Mouse (Mus musculus) megakaryocyte progenitor cell, adult 5-6 weeks (primary cell): Measurements from ENCODE around the gene Gpha2. TPM values are rescaled to one million over a fixed set of nuclear protein-coding genes. Genes with fewer than 3 reads are reported as not detected.

Experiments used
- ATAC-seq: replicated peaks from 2 replicates; pipeline ENCODE4 v1.8.0; 2016; ENCODE audit warnings: mild to moderate bottlenecking, moderate TSS enrichment, inconsistent platforms; ENCODE audit not compliant: poor library complexity
- total RNA-seq, 2 experiments: library from RNA; stranded (forward) in 1 of 2; stranded (reverse) in 1 of 2; fragments of 157-497, 149-512 nt in 1 of 2; fragments of 200-1000 nt in 1 of 2; gene quantifications; 2 replicates each; pipeline versions ENCODE4 v1.2.3 to v1.2.4; 2015 to 2017

Gpha2 gene
- total RNA-seq, 2 experiments from 2014 or later, result not detected

DNA sequence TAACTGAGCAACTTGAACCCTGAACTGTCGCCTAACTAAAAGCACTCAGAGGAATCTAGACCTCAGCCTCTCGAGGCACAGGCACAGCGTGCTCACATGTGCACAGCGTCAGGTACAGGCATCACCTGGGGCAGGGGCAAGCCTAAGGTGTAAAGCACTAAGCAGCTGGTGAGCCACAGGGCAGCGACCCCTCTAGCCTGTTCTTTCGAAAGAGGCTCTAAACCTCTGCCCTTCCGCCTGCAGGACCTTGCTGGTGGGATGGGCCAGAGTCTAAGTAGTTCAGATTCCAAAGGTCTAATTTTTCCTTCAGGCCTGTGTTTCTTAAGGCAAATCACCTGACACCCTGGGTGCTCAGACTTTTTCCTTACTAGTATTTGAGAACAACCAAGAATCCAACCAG, 45.9 kb downstream of the Gpha2 start:
- ATAC-seq, result no peak

GRCm38 (mm10) chr19:6272738-6273137, 46.6 kb downstream of the Gpha2 start:
- no peak for ATAC-seq

- no peak for ATAC-seq
Observed at GRCm38 (mm10) chr19:6273592-6273991, 47.4 kb downstream of the Gpha2 start.

- no peak for ATAC-seq
Observed at GRCm38 (mm10) chr19:6273998-6274608, 47.9 kb downstream of the Gpha2 start.

GRCm38 (mm10) chr19:6275740-6276389, 49.7 kb downstream of the Gpha2 start:
- ATAC-seq, result peak; percentile 43

DNA sequence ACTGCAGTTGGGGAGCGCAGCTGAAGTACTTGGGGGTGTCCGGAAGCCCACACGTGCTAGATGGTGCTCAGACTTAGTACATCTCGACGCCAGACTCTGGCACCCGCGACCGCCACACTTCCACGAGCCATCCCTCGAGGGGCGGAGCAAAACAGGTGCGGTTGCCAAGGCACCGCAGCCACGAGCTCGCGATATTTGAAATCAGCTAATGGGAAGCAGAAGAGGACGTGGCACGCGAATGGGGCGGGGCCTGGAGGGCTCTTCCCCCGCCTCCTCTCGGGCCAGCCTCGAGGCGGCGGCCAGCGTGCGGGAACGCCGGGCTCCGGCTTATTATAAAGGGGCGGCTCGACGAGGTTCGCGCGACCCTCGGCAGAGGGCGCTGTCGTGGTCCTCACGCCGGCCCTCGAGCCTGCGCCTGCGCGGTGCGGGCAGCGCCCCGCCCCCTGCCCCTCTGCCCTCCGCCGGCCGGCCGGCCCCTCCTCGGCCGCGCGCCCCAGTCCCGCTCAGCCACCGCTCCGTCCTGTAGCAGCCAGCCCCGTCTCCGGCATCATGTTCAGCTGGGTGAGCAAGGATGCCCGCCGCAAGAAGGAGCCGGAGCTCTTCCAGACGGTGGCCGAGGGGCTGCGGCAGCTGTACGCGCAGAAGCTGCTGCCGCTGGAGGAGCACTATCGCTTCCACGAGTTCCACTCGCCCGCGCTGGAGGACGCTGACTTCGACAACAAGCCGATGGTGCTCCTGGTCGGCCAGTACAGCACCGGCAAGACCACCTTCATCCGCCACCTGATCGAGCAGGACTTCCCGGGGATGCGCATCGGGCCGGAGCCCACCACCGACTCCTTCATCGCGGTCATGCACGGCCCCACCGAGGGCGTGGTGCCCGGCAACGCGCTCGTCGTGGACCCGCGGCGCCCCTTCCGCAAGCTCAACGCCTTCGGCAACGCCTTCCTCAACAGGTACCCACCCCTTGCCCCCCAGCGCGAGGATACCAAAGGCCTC, 50.5 kb downstream of the Gpha2 start, which contains the start of gene Ehd1:
Gene Ehd1, plus strand, starts transcription at position 300 of the 996 bp plus-strand sequence.
- ATAC-seq, result peak; percentile 87

Other genes starting within 250 kb of the Gpha2 start
- gene Slc22a20, start 240.2 kb upstream of the Gpha2 start, total RNA-seq (2015), result not detected in 2 replicates
- 0.44 TPM in 1 of 2 replicates, not detected in the other for gene Slc22a20, start 240.2 kb upstream of the Gpha2 start, total RNA-seq (2017)
- gene Capn1, start 210.5 kb upstream of the Gpha2 start, total RNA-seq (2015), result 18.6 and 20.0 TPM in 2 replicates
- 36.8 and 38.4 TPM in 2 replicates for gene Capn1, start 210.5 kb upstream of the Gpha2 start, total RNA-seq (2017)
- 23.1 and 25.2 TPM in 2 replicates for gene Syvn1, start 179.8 kb upstream of the Gpha2 start, total RNA-seq (2015)
- gene Syvn1, start 179.8 kb upstream of the Gpha2 start, total RNA-seq (2017), result 10.1 and 11.2 TPM in 2 replicates
- 44.4 and 53.5 TPM in 2 replicates for gene Mrpl49, start 168.6 kb upstream of the Gpha2 start, total RNA-seq (2015)
- 31.9 and 38.4 TPM in 2 replicates for gene Mrpl49, start 168.6 kb upstream of the Gpha2 start, total RNA-seq (2017)
- 1,814 and 1,841 TPM in 2 replicates for gene Fau, start 168.5 kb upstream of the Gpha2 start, total RNA-seq (2015)
- gene Fau, start 168.5 kb upstream of the Gpha2 start, total RNA-seq (2017), result 1,690 and 2,042 TPM in 2 replicates
- 12.7 and 14.2 TPM in 2 replicates for gene Znhit2, start 165.2 kb upstream of the Gpha2 start, total RNA-seq (2015)
- 12.5 and 14.5 TPM in 2 replicates for gene Znhit2, start 165.2 kb upstream of the Gpha2 start, total RNA-seq (2017)
- 8.4 and 10.6 TPM in 2 replicates for gene Tm7sf2, start 158.0 kb upstream of the Gpha2 start, total RNA-seq (2015)
- 1.6 and 1.8 TPM in 2 replicates for gene Tm7sf2, start 158.0 kb upstream of the Gpha2 start, total RNA-seq (2017)
- gene Vps51, start 149.1 kb upstream of the Gpha2 start, total RNA-seq (2015), result 30.4 and 33.2 TPM in 2 replicates
- gene Vps51, start 149.1 kb upstream of the Gpha2 start, total RNA-seq (2017), result 42.8 and 54.7 TPM in 2 replicates
- gene Tmem262, start 146.3 kb upstream of the Gpha2 start, total RNA-seq (2015), result not detected in 2 replicates
- gene Tmem262, start 146.3 kb upstream of the Gpha2 start, total RNA-seq (2017), result not detected in 2 replicates
- gene Gm28374, start 144.1 kb upstream of the Gpha2 start, total RNA-seq (2015), result not detected in 2 replicates
- not detected in 2 replicates for gene Gm28374, start 144.1 kb upstream of the Gpha2 start, total RNA-seq (2017)
- 12.0 and 14.9 TPM in 2 replicates for gene Zfpl1, start 141.4 kb upstream of the Gpha2 start, total RNA-seq (2015)
- 23.7 and 32.8 TPM in 2 replicates for gene Zfpl1, start 141.4 kb upstream of the Gpha2 start, total RNA-seq (2017)
- 44.8 and 55.4 TPM in 2 replicates for gene Cdca5, start 141.4 kb upstream of the Gpha2 start, total RNA-seq (2015)
- 35.5 and 42.8 TPM in 2 replicates for gene Cdca5, start 141.4 kb upstream of the Gpha2 start, total RNA-seq (2017)
- gene AC131692.1, start 132.0 kb upstream of the Gpha2 start, total RNA-seq (2015), result 0.30 and 0.73 TPM in 2 replicates
- 4.6 TPM in 1 of 2 replicates, not detected in the other for gene AC131692.1, start 132.0 kb upstream of the Gpha2 start, total RNA-seq (2017)
- gene Naaladl1, start 120.6 kb upstream of the Gpha2 start, total RNA-seq (2015), result 0.07 and 0.17 TPM in 2 replicates
- gene Naaladl1, start 120.6 kb upstream of the Gpha2 start, total RNA-seq (2017), result 0.21 TPM in 1 of 2 replicates, not detected in the other
- 12.0 and 16.9 TPM in 2 replicates for gene Sac3d1, start 107.7 kb upstream of the Gpha2 start, total RNA-seq (2015)
- 5.5 and 6.3 TPM in 2 replicates for gene Sac3d1, start 107.7 kb upstream of the Gpha2 start, total RNA-seq (2017)
- gene Snx15, start 98.1 kb upstream of the Gpha2 start, total RNA-seq (2015), result 18.2 and 19.5 TPM in 2 replicates
- gene Snx15, start 98.1 kb upstream of the Gpha2 start, total RNA-seq (2017), result 13.8 and 14.2 TPM in 2 replicates
- 0.34 and 0.42 TPM in 2 replicates for gene Batf2, start 85.4 kb upstream of the Gpha2 start, total RNA-seq (2015)
- 0.44 and 0.71 TPM in 2 replicates for gene Batf2, start 85.4 kb upstream of the Gpha2 start, total RNA-seq (2017)
- gene Arl2, start 84.8 kb upstream of the Gpha2 start, total RNA-seq (2015), result 29.2 and 37.4 TPM in 2 replicates
- 33.6 and 37.0 TPM in 2 replicates for gene Arl2, start 84.8 kb upstream of the Gpha2 start, total RNA-seq (2017)
- gene Majin, start 42.0 kb upstream of the Gpha2 start, total RNA-seq (2015), result not detected in 2 replicates
- not detected in 2 replicates for gene Majin, start 42.0 kb upstream of the Gpha2 start, total RNA-seq (2017)
- 2.8 TPM in 2 replicates for gene Ppp2r5b, start 9.5 kb downstream of the Gpha2 start, total RNA-seq (2015)
- 2.3 and 3.1 TPM in 2 replicates for gene Ppp2r5b, start 9.5 kb downstream of the Gpha2 start, total RNA-seq (2017)
- 9.2 and 9.4 TPM in 2 replicates for gene Atg2a, start 15.3 kb downstream of the Gpha2 start, total RNA-seq (2015)
- 6.4 and 8.1 TPM in 2 replicates for gene Atg2a, start 15.3 kb downstream of the Gpha2 start, total RNA-seq (2017)
- gene Ehd1, start 50.3 kb downstream of the Gpha2 start, total RNA-seq (2015), result 11.8 and 14.4 TPM in 2 replicates
- gene Ehd1, start 50.3 kb downstream of the Gpha2 start, total RNA-seq (2017), result 39.4 and 40.9 TPM in 2 replicates
- gene Cdc42bpg, start 80.1 kb downstream of the Gpha2 start, total RNA-seq (2015), result 1.3 and 2.0 TPM in 2 replicates
- gene Cdc42bpg, start 80.1 kb downstream of the Gpha2 start, total RNA-seq (2017), result 3.2 and 3.5 TPM in 2 replicates
- 22.9 and 23.6 TPM in 2 replicates for gene Men1, start 108.6 kb downstream of the Gpha2 start, total RNA-seq (2015)
- 27.2 and 27.9 TPM in 2 replicates for gene Men1, start 108.6 kb downstream of the Gpha2 start, total RNA-seq (2017)
- 15.8 and 16.3 TPM in 2 replicates for gene Map4k2, start 114.8 kb downstream of the Gpha2 start, total RNA-seq (2015)
- 30.5 and 45.4 TPM in 2 replicates for gene Map4k2, start 114.8 kb downstream of the Gpha2 start, total RNA-seq (2017)
- 268 and 287 TPM in 2 replicates for gene Sf1, start 137.3 kb downstream of the Gpha2 start, total RNA-seq (2015)
- 156 and 192 TPM in 2 replicates for gene Sf1, start 137.3 kb downstream of the Gpha2 start, total RNA-seq (2017)
- gene Pygm, start 158.0 kb downstream of the Gpha2 start, total RNA-seq (2015), result 0.30 and 1.5 TPM in 2 replicates
- gene Pygm, start 158.0 kb downstream of the Gpha2 start, total RNA-seq (2017), result 0.47 TPM in 1 of 2 replicates, not detected in the other
- 223 and 244 TPM in 2 replicates for gene Rasgrp2, start 173.0 kb downstream of the Gpha2 start, total RNA-seq (2015)
- 283 and 290 TPM in 2 replicates for gene Rasgrp2, start 173.0 kb downstream of the Gpha2 start, total RNA-seq (2017)
- not detected in 2 replicates for gene Nrxn2, start 192.4 kb downstream of the Gpha2 start, total RNA-seq (2015)
- not detected in 2 replicates for gene Nrxn2, start 192.4 kb downstream of the Gpha2 start, total RNA-seq (2017)